In the genomic region with DNA sequence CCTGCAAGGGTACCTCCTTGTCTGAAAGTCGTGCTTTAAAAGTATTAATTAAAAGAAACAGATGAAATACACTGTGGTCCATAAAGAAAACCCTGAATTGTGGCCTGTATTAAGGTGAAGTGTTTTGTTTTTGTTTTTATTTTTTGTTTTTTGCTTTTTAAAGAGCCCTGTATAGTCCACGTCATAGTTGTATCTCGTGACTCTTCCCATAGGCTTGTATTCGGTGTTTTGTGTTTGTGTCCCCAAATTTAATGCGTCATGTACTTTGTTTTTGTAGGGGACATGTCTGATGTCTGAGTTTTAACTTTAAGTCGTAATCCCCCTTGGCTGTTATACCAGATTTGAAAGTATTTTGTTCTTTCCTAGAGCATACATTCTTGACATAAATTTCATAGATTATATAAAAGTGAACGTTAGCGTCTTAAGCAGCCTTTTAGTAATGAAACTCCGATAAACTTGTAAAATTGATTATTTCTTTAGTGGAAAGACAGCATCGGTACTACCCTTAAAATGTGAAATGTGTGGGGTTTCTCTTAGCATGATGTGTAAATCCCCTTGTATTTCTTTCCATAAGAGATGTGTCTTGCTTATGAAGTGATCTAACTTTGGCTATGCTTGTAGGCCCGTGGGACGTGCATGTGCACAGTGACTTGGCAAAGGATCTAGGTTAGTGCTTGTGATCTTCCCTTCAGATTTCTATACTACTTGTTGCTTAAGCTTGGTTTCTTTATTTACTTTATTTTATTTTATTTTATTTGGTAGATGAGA, we compare ENCODE assay signal across 8 mouse cellular contexts. TPM values are rescaled to one million over a fixed set of nuclear protein-coding genes. Genes with fewer than 3 reads are reported as not detected.
A peak's percentile ranks its signal among the peaks of the same experiment; 100 is the strongest.
DNase-seq lines count a peak whose midpoint lies in the region; ATAC-seq and TF ChIP-seq lines count a peak whose summit lies in the region.

No protein-coding gene starts in this region.

- peak overlapping the region; percentile 83 for H3K9ac ChIP-seq in CH12.LX (ENCODE audit: insufficient read depth, low read depth)
- peak overlapping the region; percentile 96 for H3K9ac ChIP-seq in forebrain, embryonic 13.5 days
- peak overlapping the region; percentile 96 for H3K9ac ChIP-seq in liver, embryonic 16.5 days (ENCODE audit: low read depth, low read length)

- TF ChIP-seq CTCF in CH12.LX (conservative IDR thresholded peaks at IDR 0.05 in 1 of 2, IDR thresholded peaks at IDR 0.05 in 1 of 2; ENCODE audit: low read depth in 2 of 2, low read length in 2 of 2): no peak

- H3K4me1 ChIP-seq in heart, embryonic 10.5 days: peaks cover 20% of the 10 kb centered on the region
- peaks cover 2 to 33% of the 10 kb centered on the region in 2 experiments; a peak in 2 of 4 replicates for H3K4me1 ChIP-seq in CH12.LX (ENCODE audit: control insufficient read depth in 1 of 2, insufficient read depth in 2 of 2)
- H3K4me1 ChIP-seq in forebrain, embryonic 13.5 days: peaks cover 28% of the 10 kb centered on the region
- H3K4me1 ChIP-seq in liver, embryonic 16.5 days (ENCODE audit: control insufficient read depth, low read depth, low read length): peaks cover 14% of the 10 kb centered on the region

- dilution Hi-C loops in CH12.LX (cut with MboI; ENCODE audit: extremely low pct_ligation_motif_present, extremely low pct_unique_long_range_greater_than_20kb, low sequenced_read_pairs): no loop called here

- in situ Hi-C loops in CH12.LX (cut with MboI; ENCODE audit: low pct_ligation_motif_present, low pct_unique_long_range_greater_than_20kb, low sequenced_read_pairs): no loop called here

- H3K79me2 ChIP-seq in CH12.LX (replicated peaks; ENCODE audit: control insufficient read depth, extremely low read depth, insufficient read depth, poor library complexity, severe bottlenecking): peaks cover 52% of the 10 kb centered on the region

- no peaks in the 10 kb centered on the region for H3K27me3 ChIP-seq in heart, embryonic 10.5 days (ENCODE audit: insufficient read depth, poor library complexity, severe bottlenecking)
- no peaks in the 10 kb centered on the region for H3K27me3 ChIP-seq in CH12.LX (replicated peaks)
- no peaks in the 10 kb centered on the region for H3K27me3 ChIP-seq in forebrain, embryonic 13.5 days
- no peaks in the 10 kb centered on the region for H3K27me3 ChIP-seq in liver, embryonic 16.5 days (ENCODE audit: control insufficient read depth, insufficient read depth, low read depth, low read length)

- no peak for ATAC-seq in forebrain, embryonic 13.5 days
- ATAC-seq in liver, embryonic 16.5 days (ENCODE audit: low read depth): no peak

- H3K4me2 ChIP-seq in CH12.LX (ENCODE audit: insufficient read depth, low read depth, poor library complexity, severe bottlenecking): peak overlapping the region; percentile 75
- peak overlapping the region; percentile 75 for H3K4me2 ChIP-seq in forebrain, embryonic 13.5 days
- peak overlapping the region; percentile 61 for H3K4me2 ChIP-seq in liver, embryonic 16.5 days (ENCODE audit: low read depth, low read length)

- peaks cover 19% of the 10 kb centered on the region for H3K36me3 ChIP-seq in heart, embryonic 10.5 days
- H3K36me3 ChIP-seq in CH12.LX (replicated peaks in 1 of 2; ENCODE audit: control insufficient read depth in 1 of 2, insufficient read depth in 1 of 2, low read length in 1 of 2): peaks cover 19 to 39% of the 10 kb centered on the region in 2 experiments
- H3K36me3 ChIP-seq in forebrain, embryonic 13.5 days (ENCODE audit: poor library complexity, severe bottlenecking): 0 out of 2 replicates have a peak, but pooled peaks cover 9% of the 10 kb centered on the region
- no peaks in the 10 kb centered on the region; the same call in 1 of the 2 replicates for H3K36me3 ChIP-seq in liver, embryonic 16.5 days (ENCODE audit: control insufficient read depth, insufficient read depth)

- peak overlapping the region; percentile 95 for H3K4me3 ChIP-seq in heart, embryonic 10.5 days
- H3K4me3 ChIP-seq in CH12.LX (replicated peaks in 1 of 3; ENCODE audit: low read depth in 2 of 3, low read length in 2 of 3, poor library complexity in 1 of 3): peak overlapping the region; percentile 82 to 96 (median 94)
- peak overlapping the region; percentile 94 for H3K4me3 ChIP-seq in forebrain, embryonic 13.5 days
- H3K4me3 ChIP-seq in liver, embryonic 16.5 days (ENCODE audit: low read depth, low read length): peak overlapping the region; percentile 76

- no peak for TF ChIP-seq RAD21 in CH12.LX (IDR thresholded peaks at IDR 0.05; ENCODE audit: low read depth, low read length)

- H3K27ac ChIP-seq in heart, embryonic 10.5 days: peak overlapping the region; percentile 98
- no peak overlapping the region for H3K27ac ChIP-seq in CH12.LX (ENCODE audit: insufficient read depth, low read depth)
- H3K27ac ChIP-seq in forebrain, embryonic 13.5 days: peak overlapping the region; percentile 92; the same call in 1 of the 2 replicates
- H3K27ac ChIP-seq in liver, embryonic 16.5 days (ENCODE audit: low read length): peak overlapping the region; percentile 95

- WGBS in heart, embryonic 10.5 days: 46% methylated on average over 12 of the region's 12 CpGs
- WGBS in forebrain, embryonic 13.5 days: 46% methylated on average over 12 of the region's 12 CpGs
- 31% methylated on average over 12 of the region's 12 CpGs for WGBS in liver, embryonic 16.5 days (ENCODE audit: insufficient replicate concordance)

- no peak for DNase-seq in heart, embryonic 10.5 days (ENCODE audit: low spot score)
- no peak for DNase-seq in heart, adult 9 months (ENCODE audit: low spot score in 2 of 2)
- peak; percentile 44 for DNase-seq in CH12.LX (ENCODE audit: extremely low read depth)
- DNase-seq in ovary, postnatal 14 days (ENCODE audit: low spot score): no peak
- DNase-seq in adrenal gland, postnatal 4 days (ENCODE audit: low spot score in 2 of 2): no peak
- no peak for DNase-seq in layer of hippocampus, adult 8-10 months (ENCODE audit: low spot score in 2 of 2)

- no peak for TF ChIP-seq EP300 in CH12.LX (IDR thresholded peaks at IDR 0.05; ENCODE audit: low read length)

- no peaks in the 10 kb centered on the region for H3K9me3 ChIP-seq in heart, embryonic 10.5 days
- H3K9me3 ChIP-seq in CH12.LX (replicated peaks; ENCODE audit: low read length): no peaks in the 10 kb centered on the region
- no peaks in the 10 kb centered on the region for H3K9me3 ChIP-seq in forebrain, embryonic 13.5 days (replicated peaks)
- H3K9me3 ChIP-seq in liver, embryonic 16.5 days (replicated peaks; ENCODE audit: control insufficient read depth, low read length): no peaks in the 10 kb centered on the region

- no peak for TF ChIP-seq POLR2A in CH12.LX (IDR thresholded peaks at IDR 0.05; ENCODE audit: low read depth, low read length)

TF ChIP-seq in CH12.LX, 34 proteins besides CTCF, POLR2A, EP300 and RAD21:
- TF ChIP-seq BHLHE40 (IDR thresholded peaks at IDR 0.05; ENCODE audit: low read depth, low read length) (peak; percentile 26; the same call in 1 of the 2 replicates), CHD1 (IDR thresholded peaks at IDR 0.05; ENCODE audit: low read depth, low read length) (0 out of 2 replicates have a peak, but pooled peaks have one; percentile 29), SIN3A (IDR thresholded peaks at IDR 0.05; ENCODE audit: low read length) (peak; percentile 13; the same call in 1 of the 2 replicates), MYC (IDR thresholded peaks at IDR 0.05; ENCODE audit: low read depth, low read length) (no peak), MAX (IDR thresholded peaks at IDR 0.05; ENCODE audit: low read length) (peak; percentile 24; the same call in 1 of the 2 replicates), ZC3H11A (IDR thresholded peaks at IDR 0.05; ENCODE audit: low read depth, low read length) (no peak)

RNA-seq across cellular contexts. Expression of gene Fip1l1, which starts 1.1 kb away (rescaled TPM):
- 80.7 and 93.9 TPM in 2 replicates for polyA plus RNA-seq in heart, embryonic 10.5 days (2016; fragmentation: Nextera tagmentation; extraction: Ambion mirVana)
- total RNA-seq in CH12.LX (2012; rRNA removed) (72.0 and 73.4 TPM in 2 replicates), CH12.LX (2014; rRNA removed) (83.1 and 91.3 TPM in 2 replicates)
- polyA plus RNA-seq in CH12.LX (2012; ENCODE audit: insufficient read length, low read depth): 171 and 188 TPM in 2 replicates
- polyA plus RNA-seq in forebrain, embryonic 13.5 days (2015; fragmentation: Nextera tagmentation; extraction: Ambion mirVana): 97.1 and 97.4 TPM in 2 replicates
- 28.2 and 29.3 TPM in 2 replicates for polyA plus RNA-seq in liver, embryonic 16.5 days (2015; fragmentation: Nextera tagmentation; extraction: Ambion mirVana)
- 10 to 100 TPM; 74.2 to 86.6 TPM for total RNA-seq in adrenal gland, postnatal 4 days (2021)
- 10 to 100 TPM; 65.1 to 71.8 (median 68.0) TPM for total RNA-seq in layer of hippocampus, adult 8-10 months (2022)

RNA-seq across cellular contexts. Expression of gene Scfd2, which starts 4.8 kb away (rescaled TPM):
- 17.3 and 18.3 TPM in 2 replicates for polyA plus RNA-seq in heart, embryonic 10.5 days (2016; fragmentation: Nextera tagmentation; extraction: Ambion mirVana)
- 13.2 and 22.2 TPM in 2 replicates for total RNA-seq in CH12.LX (2012; rRNA removed)
- total RNA-seq in CH12.LX (2014; rRNA removed): 17.4 and 18.0 TPM in 2 replicates
- polyA plus RNA-seq in CH12.LX (2012; ENCODE audit: insufficient read length, low read depth): 13.1 and 14.4 TPM in 2 replicates
- polyA plus RNA-seq in forebrain, embryonic 13.5 days (2015; fragmentation: Nextera tagmentation; extraction: Ambion mirVana): 17.9 and 20.0 TPM in 2 replicates
- polyA plus RNA-seq in liver, embryonic 16.5 days (2015; fragmentation: Nextera tagmentation; extraction: Ambion mirVana): 8.4 and 10.4 TPM in 2 replicates
- total RNA-seq in adrenal gland, postnatal 4 days (2021): 10 to 100 TPM; 20.1 to 21.1 TPM
- 10 to 100 TPM; 25.1 to 31.7 (median 28.8) TPM for total RNA-seq in layer of hippocampus, adult 8-10 months (2022)
